Mouse (Mus musculus): Measurements from ENCODE around the gene Pkd1. TPM values are rescaled to one million over a fixed set of nuclear protein-coding genes. Genes with fewer than 3 reads are reported as not detected.

Pkd1 gene
- polyA plus RNA-seq, 1 experiment from 2014 or later: 9.6 TPM

GRCm38 (mm10) chr17:24535300-24535699 lies 14.3 kb upstream of the Pkd1 start:
- no peak for ATAC-seq (replicated peaks; ENCODE audit: insufficient number of reproducible peaks, low FRiP score, low TSS enrichment, low read depth)
- no peak overlapping the region for H3K9ac ChIP-seq (replicated peaks; ENCODE audit: low read length)
- 46% methylated on average over 5 of the region's 5 CpGs for WGBS

GRCm38 (mm10) chr17:24537536-24537935 lies 12.1 kb upstream of the Pkd1 start:
- Histone ChIP-seq H3K4me1 (ENCODE audit: control insufficient read depth, insufficient read depth, low read length) (peaks cover 5% of the 10 kb centered on the region), H3K4me3 (ENCODE audit: low read depth, low read length) (no peak overlapping the region), H3K9me3 (replicated peaks; ENCODE audit: control insufficient read depth, low read length) (no peaks in the 10 kb centered on the region), H3K27ac (replicated peaks; ENCODE audit: low read depth, low read length) (no peak overlapping the region), H3K27me3 (ENCODE audit: control insufficient read depth, insufficient read depth, low read length) (no peaks in the 10 kb centered on the region), H3K4me2 (ENCODE audit: low read depth, low read length) (no peak overlapping the region), H3K36me3 (replicated peaks; ENCODE audit: control insufficient read depth, insufficient read depth, low read depth, low read length) (no peaks in the 10 kb centered on the region), H3K9ac (replicated peaks; ENCODE audit: low read length) (no peak overlapping the region)
- DNase-seq (ENCODE audit: low spot score) (no peak), ATAC-seq (replicated peaks; ENCODE audit: insufficient number of reproducible peaks, low FRiP score, low TSS enrichment, low read depth) (no peak)
- WGBS: 42% methylated on average over 3 of the region's 3 CpGs

More at GRCm38 (mm10) chr17:24535300-24535699, 14.3 kb upstream of the Pkd1 start:
- H3K4me1 ChIP-seq (ENCODE audit: control insufficient read depth, insufficient read depth, low read length): peaks cover 6% of the 10 kb centered on the region
- no peak overlapping the region for H3K27ac ChIP-seq (replicated peaks; ENCODE audit: low read depth, low read length)
- H3K4me3 ChIP-seq (ENCODE audit: low read depth, low read length): no peak overlapping the region
- H3K4me2 ChIP-seq (ENCODE audit: low read depth, low read length): no peak overlapping the region
- H3K27me3 ChIP-seq (ENCODE audit: control insufficient read depth, insufficient read depth, low read length): no peaks in the 10 kb centered on the region
- no peak for DNase-seq (ENCODE audit: low spot score)
- H3K9me3 ChIP-seq (replicated peaks; ENCODE audit: control insufficient read depth, low read length): no peaks in the 10 kb centered on the region
- H3K36me3 ChIP-seq (replicated peaks; ENCODE audit: control insufficient read depth, insufficient read depth, low read depth, low read length): no peaks in the 10 kb centered on the region

GRCm38 (mm10) chr17:24538950-24539349 lies 10.7 kb upstream of the Pkd1 start:
- Histone ChIP-seq H3K4me2 (ENCODE audit: low read depth, low read length) (no peak overlapping the region), H3K27ac (replicated peaks; ENCODE audit: low read depth, low read length) (no peak overlapping the region), H3K36me3 (replicated peaks; ENCODE audit: control insufficient read depth, insufficient read depth, low read depth, low read length) (no peaks in the 10 kb centered on the region), H3K4me3 (ENCODE audit: low read depth, low read length) (no peak overlapping the region), H3K4me1 (ENCODE audit: control insufficient read depth, insufficient read depth, low read length) (no peaks in the 10 kb centered on the region), H3K27me3 (ENCODE audit: control insufficient read depth, insufficient read depth, low read length) (no peaks in the 10 kb centered on the region), H3K9ac (replicated peaks; ENCODE audit: low read length) (no peak overlapping the region), H3K9me3 (replicated peaks; ENCODE audit: control insufficient read depth, low read length) (no peaks in the 10 kb centered on the region)
- ATAC-seq (replicated peaks; ENCODE audit: insufficient number of reproducible peaks, low FRiP score, low TSS enrichment, low read depth) (no peak), DNase-seq (ENCODE audit: low spot score) (peak; percentile 67)
- 66% methylated on average over 8 of the region's 8 CpGs for WGBS

- Histone ChIP-seq H3K27ac (replicated peaks; ENCODE audit: low read depth, low read length) (no peak overlapping the region), H3K4me1 (ENCODE audit: control insufficient read depth, insufficient read depth, low read length) (no peaks in the 10 kb centered on the region; the same call in 1 of the 2 replicates), H3K36me3 (replicated peaks; ENCODE audit: control insufficient read depth, insufficient read depth, low read depth, low read length) (no peaks in the 10 kb centered on the region), H3K4me2 (ENCODE audit: low read depth, low read length) (no peak overlapping the region), H3K4me3 (ENCODE audit: low read depth, low read length) (no peak overlapping the region), H3K9ac (replicated peaks; ENCODE audit: low read length) (no peak overlapping the region), H3K27me3 (ENCODE audit: control insufficient read depth, insufficient read depth, low read length) (no peaks in the 10 kb centered on the region), H3K9me3 (replicated peaks; ENCODE audit: control insufficient read depth, low read length) (no peaks in the 10 kb centered on the region)
- WGBS: 6% methylated on average over 3 of the region's 3 CpGs
- DNase-seq (ENCODE audit: low spot score): peak; percentile 81
- ATAC-seq (replicated peaks; ENCODE audit: insufficient number of reproducible peaks, low FRiP score, low TSS enrichment, low read depth): no peak
Measured at GRCm38 (mm10) chr17:24540375-24540774, 9.3 kb upstream of the Pkd1 start.

DNA sequence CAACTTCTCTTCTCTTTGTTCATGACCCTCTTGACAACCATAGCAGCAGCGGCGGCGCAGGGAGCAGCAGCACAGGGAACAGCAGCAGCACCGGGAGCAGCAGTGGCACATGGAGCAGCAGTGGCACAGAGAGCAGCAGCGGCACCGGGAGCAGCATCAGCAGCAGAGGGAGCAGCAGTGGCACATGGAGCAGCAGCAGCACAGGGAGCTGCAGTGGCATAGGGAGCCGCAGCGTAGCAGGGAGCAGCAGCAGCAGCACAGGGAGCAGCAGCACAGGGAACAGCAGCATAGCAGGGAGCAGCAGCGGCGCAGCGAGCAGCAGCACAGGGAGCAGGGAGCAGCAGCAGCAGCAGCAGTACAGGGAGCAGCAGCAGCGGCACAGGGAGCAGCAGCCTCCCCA lies 5.0 kb upstream of the Pkd1 start:
- DNase-seq (ENCODE audit: low spot score) (no peak), ATAC-seq (replicated peaks; ENCODE audit: insufficient number of reproducible peaks, low FRiP score, low TSS enrichment, low read depth) (no peak)
- peak overlapping the region; percentile 17; the same call in 1 of the 2 replicates for H3K4me3 ChIP-seq (ENCODE audit: low read depth, low read length)
- no peaks in the 10 kb centered on the region; the same call in 1 of the 2 replicates for H3K4me1 ChIP-seq (ENCODE audit: control insufficient read depth, insufficient read depth, low read length)
- WGBS: 18% methylated on average over 12 of the region's 12 CpGs
- no peaks in the 10 kb centered on the region for H3K36me3 ChIP-seq (replicated peaks; ENCODE audit: control insufficient read depth, insufficient read depth, low read depth, low read length)
- H3K9ac ChIP-seq (replicated peaks; ENCODE audit: low read length): peak overlapping the region; percentile 41
- H3K4me2 ChIP-seq (ENCODE audit: low read depth, low read length): peak overlapping the region; percentile 23
- no peaks in the 10 kb centered on the region for H3K27me3 ChIP-seq (ENCODE audit: control insufficient read depth, insufficient read depth, low read length)
- no peaks in the 10 kb centered on the region for H3K9me3 ChIP-seq (replicated peaks; ENCODE audit: control insufficient read depth, low read length)
- H3K27ac ChIP-seq (replicated peaks; ENCODE audit: low read depth, low read length): no peak overlapping the region

GRCm38 (mm10) chr17:24545247-24545646 lies 4.4 kb upstream of the Pkd1 start:
- H3K4me1 ChIP-seq (ENCODE audit: control insufficient read depth, insufficient read depth, low read length): no peaks in the 10 kb centered on the region; the same call in 1 of the 2 replicates
- 86% methylated on average over 2 of the region's 2 CpGs for WGBS
- H3K4me3 ChIP-seq (ENCODE audit: low read depth, low read length): no peak overlapping the region
- H3K9ac ChIP-seq (replicated peaks; ENCODE audit: low read length): no peak overlapping the region
- H3K36me3 ChIP-seq (replicated peaks; ENCODE audit: control insufficient read depth, insufficient read depth, low read depth, low read length): no peaks in the 10 kb centered on the region
- H3K27ac ChIP-seq (replicated peaks; ENCODE audit: low read depth, low read length): no peak overlapping the region
- no peaks in the 10 kb centered on the region for H3K27me3 ChIP-seq (ENCODE audit: control insufficient read depth, insufficient read depth, low read length)
- DNase-seq (ENCODE audit: low spot score) (no peak), ATAC-seq (replicated peaks; ENCODE audit: insufficient number of reproducible peaks, low FRiP score, low TSS enrichment, low read depth) (no peak)
- H3K4me2 ChIP-seq (ENCODE audit: low read depth, low read length): no peak overlapping the region
- no peaks in the 10 kb centered on the region for H3K9me3 ChIP-seq (replicated peaks; ENCODE audit: control insufficient read depth, low read length)

DNA sequence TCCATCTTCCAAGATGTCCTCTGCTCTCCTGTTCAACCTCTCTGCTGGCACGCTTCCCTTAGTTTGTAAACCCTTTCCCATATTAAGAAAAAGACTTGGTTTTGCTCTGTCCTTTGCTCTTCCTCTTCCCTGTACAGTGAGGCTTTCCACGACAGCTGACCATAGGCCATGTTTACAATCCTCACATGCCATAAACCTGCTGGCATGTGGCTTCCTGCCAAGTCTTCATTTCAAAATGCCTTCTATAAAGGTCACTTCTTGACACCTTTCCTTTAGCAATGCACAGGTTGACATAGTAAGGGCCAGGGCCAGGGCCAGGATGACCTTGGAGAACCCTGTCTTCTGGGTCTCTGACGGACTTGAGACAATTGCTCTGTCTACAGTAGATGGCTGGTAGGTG lies 3.4 kb upstream of the Pkd1 start:
- Histone ChIP-seq H3K4me3 (ENCODE audit: low read depth, low read length) (no peak overlapping the region), H3K4me2 (ENCODE audit: low read depth, low read length) (no peak overlapping the region), H3K27ac (replicated peaks; ENCODE audit: low read depth, low read length) (no peak overlapping the region), H3K36me3 (replicated peaks; ENCODE audit: control insufficient read depth, insufficient read depth, low read depth, low read length) (no peaks in the 10 kb centered on the region), H3K9ac (replicated peaks; ENCODE audit: low read length) (no peak overlapping the region), H3K9me3 (replicated peaks; ENCODE audit: control insufficient read depth, low read length) (no peaks in the 10 kb centered on the region), H3K27me3 (ENCODE audit: control insufficient read depth, insufficient read depth, low read length) (no peaks in the 10 kb centered on the region), H3K4me1 (ENCODE audit: control insufficient read depth, insufficient read depth, low read length) (no peaks in the 10 kb centered on the region; the same call in 1 of the 2 replicates)
- WGBS: 84% methylated on average over 3 of the region's 3 CpGs
- DNase-seq (ENCODE audit: low spot score) (no peak), ATAC-seq (replicated peaks; ENCODE audit: insufficient number of reproducible peaks, low FRiP score, low TSS enrichment, low read depth) (no peak)

DNA sequence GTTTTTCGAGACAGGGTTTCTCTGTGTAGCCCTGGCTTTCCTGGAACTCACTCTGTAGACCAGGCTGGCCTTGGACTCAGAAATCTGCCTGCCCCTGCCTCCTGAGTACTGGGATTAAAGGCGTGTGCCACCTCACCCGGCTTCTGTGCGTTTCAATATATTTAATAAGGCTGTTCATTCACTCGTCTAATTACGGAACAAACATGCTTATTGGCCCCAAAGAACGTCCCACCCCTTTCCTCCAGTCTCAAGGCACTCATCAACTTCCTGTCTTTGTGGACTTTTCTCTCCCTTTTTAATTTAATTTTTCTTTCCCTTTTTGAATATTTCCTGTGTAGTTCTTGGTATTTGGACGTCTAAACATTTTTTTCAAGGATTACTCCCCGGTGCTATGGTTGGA lies 1.2 kb upstream of the Pkd1 start:
- no peak for DNase-seq (ENCODE audit: low spot score)
- Histone ChIP-seq H3K27me3 (ENCODE audit: control insufficient read depth, insufficient read depth, low read length) (no peaks in the 10 kb centered on the region), H3K4me3 (ENCODE audit: low read depth, low read length) (no peak overlapping the region), H3K4me2 (ENCODE audit: low read depth, low read length) (no peak overlapping the region), H3K4me1 (ENCODE audit: control insufficient read depth, insufficient read depth, low read length) (no peaks in the 10 kb centered on the region; the same call in none of the 2 replicates), H3K9ac (replicated peaks; ENCODE audit: low read length) (no peak overlapping the region), H3K27ac (replicated peaks; ENCODE audit: low read depth, low read length) (no peak overlapping the region), H3K9me3 (replicated peaks; ENCODE audit: control insufficient read depth, low read length) (no peaks in the 10 kb centered on the region), H3K36me3 (replicated peaks; ENCODE audit: control insufficient read depth, insufficient read depth, low read depth, low read length) (no peaks in the 10 kb centered on the region)
- 44% methylated on average over 9 of the region's 9 CpGs for WGBS
- ATAC-seq (replicated peaks; ENCODE audit: insufficient number of reproducible peaks, low FRiP score, low TSS enrichment, low read depth): no peak

Measured in embryonic facial prominence, embryonic 11.5 days (tissue).